Mouse (Mus musculus) thymus, adult 2 months (tissue): Measurements from ENCODE around the gene Cand2. TPM values are rescaled to one million over a fixed set of nuclear protein-coding genes. Genes with fewer than 3 reads are reported as not detected.
A peak's percentile ranks its signal among the peaks of the same experiment; 100 is the strongest.

Source experiments
- DNase-seq: peaks from one replicate; pipeline ENCODE4 v3.0.0; 2021
- H3K27ac ChIP-seq: fragments of 200-500 bp; 2 replicates; pipeline ENCODE4 v1.5.1; 2012; ENCODE audit warnings: low read length, control low read depth; ENCODE audit not compliant: control insufficient read depth, insufficient read depth
- H3K27me3 ChIP-seq: fragments of 200-500 bp; 2 replicates; pipeline ENCODE4 v1.6.1; 2012; ENCODE audit warnings: mild to moderate bottlenecking, low read length, moderate library complexity, mixed read lengths; ENCODE audit not compliant: control insufficient read depth, insufficient read depth
- H3K36me3 ChIP-seq: fragments of 200-500 bp; 2 replicates; pipeline ENCODE4 v1.6.1; 2012; ENCODE audit warnings: mild to moderate bottlenecking, low read length, moderate library complexity; ENCODE audit not compliant: control insufficient read depth, insufficient read depth
- H3K4me1 ChIP-seq: fragments of 200-500 bp; replicated peaks from 2 replicates; pipeline ENCODE4 v1.6.1; 2012; ENCODE audit warnings: low read length; ENCODE audit not compliant: control insufficient read depth, insufficient read depth
- H3K4me3 ChIP-seq: fragments of 200-500 bp; 2 replicates; pipeline ENCODE4 v1.5.1; 2012; ENCODE audit warnings: mild to moderate bottlenecking, low read length, control low read depth, moderate library complexity; ENCODE audit not compliant: control insufficient read depth, insufficient read depth
- CTCF ChIP-seq: fragments of 200-500 bp; IDR thresholded peaks from 2 replicates; pipeline ENCODE4 v1.5.1; 2012; ENCODE audit warnings: mild to moderate bottlenecking, control low read depth, low read length, moderate library complexity, borderline replicate concordance; ENCODE audit not compliant: control insufficient read depth, poor library complexity, insufficient read depth; ENCODE audit errors: extremely low read depth
- POLR2A ChIP-seq: fragments of 200-500 bp; IDR thresholded peaks from 2 replicates; pipeline ENCODE4 v1.6.1; 2012; ENCODE audit warnings: mild to moderate bottlenecking, low read length, control low read depth, moderate library complexity; ENCODE audit not compliant: control insufficient read depth, poor library complexity, insufficient read depth; ENCODE audit errors: extremely low read depth
- WGBS: fragments of 180-500 bp; shearing (Covaris S2); methylation state at CpG from one replicate; pipeline ENCODE4 v1.1.7; 2018; 5-methylcytosine and 5-hydroxymethylcytosine counted together
- polyA plus RNA-seq: library from polyadenylated mRNA; depleted of rRNA; stranded (reverse); fragments of >200 nt; gene quantifications from 2 replicates; pipeline ENCODE4 v1.2.3, GENCODE M21; 2012

Gene Cand2
- polyA plus RNA-seq, 1 experiment = 16.8 TPM

DNA sequence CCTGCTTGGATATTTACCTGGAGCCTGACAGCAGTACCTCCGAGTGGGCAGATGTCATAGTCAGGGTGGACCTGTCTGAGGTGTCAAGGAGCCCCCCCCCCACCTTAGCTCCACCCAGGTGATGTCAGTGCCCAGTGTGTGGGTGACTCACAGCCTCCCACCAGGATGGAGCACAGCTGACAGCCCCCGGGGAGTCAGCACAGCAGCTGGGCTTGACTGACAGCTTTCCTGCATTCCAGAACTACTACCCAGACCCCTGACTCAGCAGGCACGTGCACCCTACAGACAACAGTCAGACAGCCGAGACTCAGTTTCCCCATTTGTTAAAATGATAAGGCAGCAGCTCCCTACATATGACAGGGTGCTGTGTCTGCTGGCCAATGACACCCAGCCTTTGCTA is 13.4 kb upstream of the Cand2 start:
- TF ChIP-seq CTCF = no peak
- TF ChIP-seq POLR2A = no peak
- Histone ChIP-seq H3K27me3 (no peaks in the 10 kb centered on the region), H3K27ac (no peak overlapping the region), H3K4me1 (peaks cover 47% of the 10 kb centered on the region), H3K36me3 (no peaks in the 10 kb centered on the region), H3K4me3 (no peak overlapping the region)
- 68% methylated on average over 4 of the region's 4 CpGs for WGBS
- no peak for DNase-seq

GRCm38 (mm10) chr6:115761995-115762756 is 12.2 kb upstream of the Cand2 start, which contains the start of gene Tmem40:
Gene Tmem40 (minus strand): TSS chr6:115762410.
- Histone ChIP-seq H3K4me3 (peak within 1 kb of the TSS; percentile 7; the same call in 1 of the 2 replicates), H3K27me3 (no peaks in the 10 kb centered on the region), H3K4me1 (peaks cover 47% of the 10 kb centered on the region), H3K36me3 (no peaks in the 10 kb centered on the region), H3K27ac (peak within 1 kb of the TSS; percentile 83)
- DNase-seq = peak; percentile 48
- 17% methylated on average over 9 of the region's 9 CpGs for WGBS
- TF ChIP-seq POLR2A (no peak), CTCF (no peak)

- TF ChIP-seq POLR2A (0 out of 2 replicates have a peak, but pooled peaks have one; percentile 37), CTCF (no peak)
- 12% methylated on average over 7 of the region's 7 CpGs for WGBS
- H3K4me3 ChIP-seq = peak overlapping the region; percentile 28
- peaks cover 52% of the 10 kb centered on the region for H3K4me1 ChIP-seq
- peak; percentile 69 for DNase-seq
- H3K36me3 ChIP-seq = no peaks in the 10 kb centered on the region
- peak overlapping the region; percentile 60 for H3K27ac ChIP-seq
- no peaks in the 10 kb centered on the region for H3K27me3 ChIP-seq
Measured at GRCm38 (mm10) chr6:115764179-115764578, 10.2 kb upstream of the Cand2 start.

- H3K27ac ChIP-seq = no peak overlapping the region
- H3K27me3 ChIP-seq = no peaks in the 10 kb centered on the region
- WGBS = 72% methylated on average over 9 of the region's 9 CpGs
- H3K36me3 ChIP-seq = no peaks in the 10 kb centered on the region
- TF ChIP-seq CTCF (no peak), POLR2A (no peak)
- no peak overlapping the region for H3K4me3 ChIP-seq
- DNase-seq = no peak
- peaks cover 32% of the 10 kb centered on the region for H3K4me1 ChIP-seq
Measured at GRCm38 (mm10) chr6:115767357-115767756, 7.0 kb upstream of the Cand2 start.

DNA sequence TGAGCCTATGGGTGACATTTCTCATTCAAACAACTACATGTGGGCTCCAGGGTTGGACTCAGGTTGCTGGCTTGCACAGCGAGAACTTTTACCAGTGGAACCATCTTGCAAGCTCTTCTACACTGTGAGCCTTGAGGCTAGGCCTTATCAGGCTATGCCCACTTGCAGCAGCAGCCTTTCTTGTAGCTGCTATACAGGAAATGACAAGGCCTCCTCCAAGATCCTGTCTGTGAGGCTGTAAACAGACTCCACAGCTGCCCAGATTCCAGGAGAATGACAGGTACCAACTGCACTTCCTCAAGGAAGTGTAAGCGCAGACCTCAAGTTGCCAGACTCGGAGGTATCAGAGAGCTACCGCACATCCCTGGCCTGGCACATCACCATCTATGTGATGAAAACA is 6.1 kb upstream of the Cand2 start:
- DNase-seq = no peak
- Histone ChIP-seq H3K4me1 (peaks cover 26% of the 10 kb centered on the region), H3K4me3 (no peak overlapping the region), H3K27me3 (no peaks in the 10 kb centered on the region), H3K36me3 (no peaks in the 10 kb centered on the region), H3K27ac (peak overlapping the region; percentile 41; the same call in 1 of the 2 replicates)
- 62% methylated on average over 4 of the region's 4 CpGs for WGBS
- TF ChIP-seq POLR2A (no peak), CTCF (no peak)

- H3K36me3 ChIP-seq = no peaks in the 10 kb centered on the region
- H3K4me3 ChIP-seq = no peak overlapping the region
- WGBS = 82% methylated on average over 20 of the region's 20 CpGs
- H3K4me1 ChIP-seq = peaks cover 21% of the 10 kb centered on the region
- no peak overlapping the region for H3K27ac ChIP-seq
- TF ChIP-seq CTCF (0 out of 2 replicates have a peak, but pooled peaks have one; percentile 24), POLR2A (no peak)
- no peak for DNase-seq
- no peaks in the 10 kb centered on the region for H3K27me3 ChIP-seq
Measured at GRCm38 (mm10) chr6:115770059-115770670, 4.2 kb upstream of the Cand2 start.
